ENCODE assay signal across 8 mouse cellular contexts in the genomic region with DNA sequence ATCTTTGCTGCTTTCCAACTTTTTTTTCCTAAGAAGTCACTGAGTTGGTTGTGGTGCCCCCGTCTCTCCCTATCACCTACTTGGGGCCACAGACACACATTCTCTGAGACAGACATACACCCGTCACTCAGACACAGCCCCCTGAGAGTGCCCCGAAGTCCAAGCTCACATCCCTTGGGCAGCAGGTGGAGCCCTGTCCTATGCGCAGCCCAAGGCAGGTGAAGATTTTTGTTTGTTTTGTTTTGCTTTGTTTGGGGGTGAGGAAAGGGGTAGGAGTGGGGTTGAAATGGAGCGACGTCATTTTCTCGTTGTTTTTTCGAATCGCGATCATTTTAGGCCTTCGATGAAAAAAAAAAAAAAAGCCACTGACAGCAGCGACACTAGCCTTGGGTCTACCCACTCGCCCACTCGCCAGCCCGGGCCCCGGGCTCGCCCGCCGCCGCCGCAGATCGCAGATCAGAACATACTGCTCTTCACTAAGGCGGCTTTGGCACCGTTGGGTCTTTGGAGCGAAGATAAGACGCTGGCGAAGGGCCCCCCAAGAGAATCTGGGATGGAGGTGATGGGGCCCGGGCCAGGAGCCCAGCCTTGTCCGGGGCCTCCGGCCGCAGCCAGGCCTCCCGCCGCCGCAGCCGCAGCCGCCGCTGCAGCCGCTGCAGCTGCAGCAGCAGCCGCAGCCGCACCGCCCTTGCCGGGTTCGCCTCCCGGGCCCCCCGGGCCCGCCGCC. TPM values are rescaled to one million over a fixed set of nuclear protein-coding genes. Genes with fewer than 3 reads are reported as not detected.
A peak's percentile ranks its signal among the peaks of the same experiment; 100 is the strongest.
DNase-seq lines count a peak whose midpoint lies in the region; ATAC-seq lines count a peak whose summit lies in the region.

No protein-coding gene starts in this region.

- peak overlapping the region; percentile 60 for H3K4me2 ChIP-seq in heart, embryonic 15.5 days
- H3K4me2 ChIP-seq in liver, embryonic 13.5 days = peak overlapping the region; percentile 50

- no peak for DNase-seq in heart, embryonic 10.5 days (ENCODE audit: low spot score)
- DNase-seq in heart, adult 8-10 months (ENCODE audit: low spot score) = no peak
- peak; percentile 47 for DNase-seq in ZHBTc4 (ENCODE audit: low read depth, low spot score)
- no peak for DNase-seq in liver, embryonic 13.5 days
- no peak for DNase-seq in spleen, adult 12 weeks (ENCODE audit: low spot score)
- no peak for DNase-seq in ovary, adult 18-20 months (ENCODE audit: low spot score)
- DNase-seq in left cerebral cortex, adult 8-10 months (ENCODE audit: low spot score in 2 of 2) = no peak

- peaks cover 8% of the 10 kb centered on the region for H3K4me1 ChIP-seq in heart, embryonic 10.5 days
- peaks cover 12% of the 10 kb centered on the region for H3K4me1 ChIP-seq in heart, embryonic 15.5 days (replicated peaks)
- peaks cover 4% of the 10 kb centered on the region for H3K4me1 ChIP-seq in liver, embryonic 13.5 days (replicated peaks)

- H3K27ac ChIP-seq in heart, embryonic 10.5 days = no peak overlapping the region
- H3K27ac ChIP-seq in heart, embryonic 15.5 days = no peak overlapping the region
- no peak overlapping the region for H3K27ac ChIP-seq in liver, embryonic 13.5 days

- H3K4me3 ChIP-seq in heart, embryonic 10.5 days = peak overlapping the region; percentile 53
- H3K4me3 ChIP-seq in heart, embryonic 15.5 days = peak overlapping the region; percentile 39
- H3K4me3 ChIP-seq in liver, embryonic 13.5 days (replicated peaks) = peak overlapping the region; percentile 27; the same call in 1 of the 2 replicates

- H3K27me3 ChIP-seq in heart, embryonic 10.5 days (ENCODE audit: insufficient read depth, poor library complexity, severe bottlenecking) = peaks cover 99% of the 10 kb centered on the region
- H3K27me3 ChIP-seq in heart, embryonic 15.5 days = peaks cover 95% of the 10 kb centered on the region
- H3K27me3 ChIP-seq in liver, embryonic 13.5 days = peaks cover 93% of the 10 kb centered on the region

- no peak for ATAC-seq in heart, embryonic 15.5 days (replicated peaks; ENCODE audit: insufficient number of reproducible peaks, insufficient read depth, low FRiP score, low read depth)
- ATAC-seq in liver, embryonic 13.5 days (ENCODE audit: low read depth) = no peak

- under 1% methylated on average over 47 of the region's 47 CpGs for WGBS in heart, embryonic 10.5 days
- 2% methylated on average over 47 of the region's 47 CpGs for WGBS in heart, embryonic 15.5 days
- whole genome bisulfite sequencing in liver, embryonic 13.5 days (ENCODE audit: insufficient replicate concordance) = 1% methylated on average over 46 of the region's 47 CpGs

- H3K9ac ChIP-seq in heart, embryonic 15.5 days = no peak overlapping the region
- H3K9ac ChIP-seq in liver, embryonic 13.5 days = no peak overlapping the region

- H3K9me3 ChIP-seq in heart, embryonic 10.5 days = no peaks in the 10 kb centered on the region
- no peaks in the 10 kb centered on the region for H3K9me3 ChIP-seq in heart, embryonic 15.5 days (replicated peaks)
- H3K9me3 ChIP-seq in liver, embryonic 13.5 days (replicated peaks) = no peaks in the 10 kb centered on the region

- no peaks in the 10 kb centered on the region for H3K36me3 ChIP-seq in heart, embryonic 10.5 days
- no peaks in the 10 kb centered on the region for H3K36me3 ChIP-seq in heart, embryonic 15.5 days
- H3K36me3 ChIP-seq in liver, embryonic 13.5 days = no peaks in the 10 kb centered on the region

RNA-seq across cellular contexts. Expression of gene Phox2b, which starts 3.3 kb away (rescaled TPM):
- 0.07 and 0.89 TPM in 2 replicates for polyA plus RNA-seq in heart, embryonic 10.5 days (2016; fragmentation: Nextera tagmentation; extraction: Ambion mirVana)
- not detected for total RNA-seq in heart, adult 8-10 months (2022)
- 0.35 and 2.2 TPM in 2 replicates for polyA plus RNA-seq in heart, embryonic 15.5 days (2015; fragmentation: Nextera tagmentation; extraction: Ambion mirVana)
- polyA plus RNA-seq in liver, embryonic 13.5 days (2015; fragmentation: Nextera tagmentation; extraction: Ambion mirVana) = 0.06 and 0.14 TPM in 2 replicates
- total RNA-seq in left cerebral cortex, adult 8-10 months (2022) = not detected
